Mouse (Mus musculus) megakaryocyte, adult 5-6 weeks (primary cell): Measurements from ENCODE around the gene Vsir. TPM values are rescaled to one million over a fixed set of nuclear protein-coding genes. Genes with fewer than 3 reads are reported as not detected.

Experiments
- total RNA-seq, 2 experiments: library from RNA; stranded (forward) in 1 of 2; stranded (reverse) in 1 of 2; fragments of 153-499, 151-499 nt in 1 of 2; fragments of 221-1000, 200-1000 nt in 1 of 2; gene quantifications; 2 replicates each; pipeline versions ENCODE4 v1.2.3 to v1.2.4; 2015 to 2017

Vsir gene
- total RNA-seq, 2 experiments from 2014 or later: 267 to 783 TPM

Other genes with a start within 250 kb of the Vsir start
- 0.11 and 0.20 TPM in 2 replicates for gene Spock2, start 240.6 kb upstream of the Vsir start, total RNA-seq (2015)
- gene Spock2, start 240.6 kb upstream of the Vsir start, total RNA-seq (2017): 0.04 and 0.07 TPM in 2 replicates
- 0.25 TPM in 1 of 2 replicates, not detected in the other for gene Chst3, start 127.6 kb upstream of the Vsir start, total RNA-seq (2015)
- gene Chst3, start 127.6 kb upstream of the Vsir start, total RNA-seq (2017): 0.15 and 0.16 TPM in 2 replicates
- 2,144 and 2,167 TPM in 2 replicates for gene Psap, start 69.2 kb upstream of the Vsir start, total RNA-seq (2015)
- gene Psap, start 69.2 kb upstream of the Vsir start, total RNA-seq (2017): 2,372 and 2,545 TPM in 2 replicates
- 0.91 and 1.0 TPM in 2 replicates for gene Gm17455, start 52.9 kb downstream of the Vsir start, total RNA-seq (2015)
- gene Gm17455, start 52.9 kb downstream of the Vsir start, total RNA-seq (2017): 0.20 TPM in 1 of 2 replicates, not detected in the other